Mouse (Mus musculus) megakaryocyte, embryonic 14.5 days (primary cell): ENCODE measurements around the gene Pth2.

Experiments used
- FLI1 ChIP-seq: IDR thresholded peaks from 2 replicates; pipeline ENCODE4 v1.6.1; 2012; ENCODE audit warnings: low read length, inconsistent platforms, mixed read lengths
- GATA1 ChIP-seq: IDR thresholded peaks from 3 replicates; pipeline ENCODE4 v1.6.1; 2012; ENCODE audit warnings: mixed read lengths, low read length, inconsistent platforms, borderline replicate concordance

GRCm38 (mm10) chr7:45198435-45198834 is 17.6 kb downstream of the Pth2 start:
- no peak for TF ChIP-seq GATA1
- no peak for TF ChIP-seq FLI1
